Mouse (Mus musculus): ENCODE measurements at regions not wholly inside any gene's neighbourhood (a gene's known extent, or its start where the extent isn't known, plus 50 kb on each side); places are given as distances from the start of the nearest gene placed in this dataset.

- no peak for DNase-seq (ENCODE audit: low spot score)
These were observed 56.9 kb downstream of the Dmrt2 start for GRCm38 (mm10) chr19:25729103-25729502.

DNA sequence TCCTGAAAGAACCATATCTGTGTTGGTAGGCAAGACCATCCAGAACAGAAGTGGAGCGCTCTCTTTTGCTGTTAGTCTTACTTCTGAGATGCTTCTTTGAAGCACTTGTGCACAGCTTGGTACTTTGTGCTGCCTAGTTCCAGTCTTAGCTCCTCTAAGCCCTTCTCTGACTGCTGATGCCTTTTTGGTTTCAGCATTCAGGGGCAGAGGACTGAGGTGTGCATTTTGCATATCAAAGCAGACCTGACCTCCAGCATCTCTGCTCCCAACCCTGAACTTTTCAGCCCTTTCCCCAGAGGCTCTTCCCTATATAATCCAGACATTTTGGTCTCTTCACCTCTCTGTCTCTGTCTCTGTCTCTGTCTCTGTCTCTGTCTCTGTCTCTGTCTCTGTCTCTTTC, 57.4 kb downstream of the Dmrt2 start:
- DNase-seq (ENCODE audit: low spot score), result no peak

DNA sequence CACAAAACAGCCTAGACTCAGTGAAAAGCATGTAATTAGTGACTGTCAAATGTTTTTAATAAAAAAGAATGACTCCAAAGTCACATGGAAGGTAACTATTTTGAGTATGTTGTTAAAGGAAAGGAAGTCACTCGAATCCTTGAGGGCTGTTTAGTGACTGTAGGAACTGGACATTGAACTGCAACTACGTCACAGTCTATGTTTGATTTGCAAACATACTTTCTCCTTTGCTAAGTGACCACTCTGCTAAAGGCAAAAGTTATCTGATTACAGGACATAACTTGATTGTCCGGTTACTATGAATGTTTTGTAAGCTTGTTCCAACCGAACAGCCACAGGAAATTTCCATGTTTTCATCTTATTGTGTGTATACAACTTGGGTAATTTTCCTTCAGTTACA, 106.2 kb downstream of the Dmrt2 start:
- no peak for DNase-seq (ENCODE audit: low spot score)

DNA sequence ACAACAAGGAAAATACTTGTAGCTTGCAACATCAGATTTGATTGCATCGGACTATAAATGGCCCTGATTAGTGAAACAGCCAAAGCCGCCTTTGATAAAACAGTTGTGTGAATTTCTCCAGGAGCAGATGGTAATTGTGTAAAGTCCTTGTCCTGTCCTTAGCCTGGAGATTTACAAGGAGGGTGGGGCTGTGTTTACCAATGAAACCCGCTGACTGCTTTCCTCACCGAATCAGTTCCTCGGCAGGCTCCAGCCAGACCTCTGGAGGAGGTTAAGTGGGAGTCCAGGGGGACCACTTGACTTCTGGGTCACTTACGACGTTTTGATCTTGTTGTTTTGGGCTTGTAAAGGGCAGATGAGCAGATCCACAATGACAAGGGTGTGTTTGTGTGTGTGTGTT, 107.1 kb downstream of the Dmrt2 start:
- DNase-seq (ENCODE audit: low spot score), result no peak

DNA sequence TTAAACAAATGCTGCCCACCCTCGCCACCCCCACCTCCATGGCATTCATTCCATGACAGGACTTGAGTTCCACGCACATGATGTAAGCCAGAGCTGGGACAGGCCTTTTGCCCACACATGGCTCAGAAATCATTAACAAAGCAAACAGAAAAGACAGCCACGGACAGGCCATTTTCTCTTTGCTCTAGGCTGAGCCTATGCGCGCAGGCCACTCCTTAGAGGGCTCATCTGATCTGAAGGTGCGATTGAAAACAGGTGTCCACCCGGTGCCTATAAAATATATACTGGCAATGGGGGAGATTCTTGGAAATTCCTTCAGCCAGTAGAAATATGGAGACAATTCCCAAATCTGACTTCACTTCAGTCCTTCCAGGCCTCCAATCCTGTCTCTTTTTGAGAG, 109.1 kb downstream of the Dmrt2 start:
- no peak for DNase-seq (ENCODE audit: low spot score)

DNA sequence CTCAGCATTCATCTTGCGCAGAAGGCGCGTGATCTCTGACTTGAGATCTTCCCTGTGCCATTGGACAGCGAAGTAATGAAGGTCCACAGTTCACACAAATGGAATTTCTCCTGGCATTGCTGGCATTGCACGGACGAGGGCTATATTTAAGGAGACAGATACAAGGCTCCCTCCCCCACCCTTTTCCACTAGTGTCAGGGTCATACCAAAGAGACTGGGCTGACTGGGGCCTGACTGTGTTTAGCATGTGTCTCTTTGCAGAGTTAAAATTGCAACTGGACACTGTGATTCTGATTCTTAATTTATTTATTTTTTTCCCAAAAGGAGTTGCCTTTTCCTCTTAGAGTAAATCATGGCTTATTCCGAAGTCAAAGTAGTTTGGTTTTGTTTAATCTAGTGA, 130.5 kb downstream of the Dmrt2 start:
- no peak for DNase-seq (ENCODE audit: low spot score)

- no peak for DNase-seq (ENCODE audit: low spot score)
These were observed 133.1 kb downstream of the Dmrt2 start for GRCm38 (mm10) chr19:25805351-25805750.

GRCm38 (mm10) chr19:25813651-25814050, 141.4 kb downstream of the Dmrt2 start:
- DNase-seq (ENCODE audit: low spot score), result no peak

GRCm38 (mm10) chr19:25845158-25845557, 172.9 kb downstream of the Dmrt2 start:
- DNase-seq (ENCODE audit: low spot score), result no peak

- DNase-seq (ENCODE audit: low spot score), result peak; percentile 22
These were observed 184.1 kb downstream of the Dmrt2 start for GRCm38 (mm10) chr19:25856344-25856743.

DNA sequence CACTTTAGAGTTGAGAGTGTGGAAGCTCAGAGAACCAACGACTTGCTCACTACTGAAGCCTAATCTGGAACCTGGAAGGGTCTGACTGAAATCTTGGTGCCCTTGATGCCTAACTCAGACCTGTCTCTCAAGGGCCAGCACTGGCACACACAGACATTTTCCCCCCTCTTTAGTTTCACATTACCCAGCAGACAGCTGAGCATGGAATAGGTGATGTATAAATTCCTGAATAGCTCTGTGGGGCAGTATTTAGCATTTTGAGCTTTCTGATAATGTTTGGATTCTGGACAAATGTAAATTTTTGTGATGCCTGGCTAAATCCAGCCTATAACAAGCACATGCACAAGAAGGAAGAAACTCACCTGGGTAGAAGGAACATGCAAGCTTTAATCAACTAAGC, 191.1 kb downstream of the Dmrt2 start:
- DNase-seq (ENCODE audit: low spot score), result no peak

DNA sequence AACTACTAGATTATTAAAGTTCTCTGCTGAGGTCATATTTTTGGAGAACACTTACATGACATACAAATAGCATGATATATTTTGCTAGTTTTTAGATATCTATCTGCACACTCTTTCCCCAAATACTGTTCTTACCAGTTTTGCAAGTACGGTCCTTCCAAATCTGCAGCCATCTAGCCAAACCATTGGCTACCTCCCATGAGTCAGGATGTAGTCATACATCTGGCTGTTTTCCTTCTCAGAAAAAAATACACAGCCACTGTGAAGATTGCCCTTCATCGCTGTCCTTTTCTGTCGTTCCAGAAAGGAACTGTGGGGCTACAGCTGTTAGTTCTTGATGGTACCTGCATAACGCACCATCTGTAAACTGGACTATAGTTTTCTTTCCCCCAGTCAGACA, 234.5 kb downstream of the Dmrt2 start:
- DNase-seq (ENCODE audit: low spot score), result no peak

DNA sequence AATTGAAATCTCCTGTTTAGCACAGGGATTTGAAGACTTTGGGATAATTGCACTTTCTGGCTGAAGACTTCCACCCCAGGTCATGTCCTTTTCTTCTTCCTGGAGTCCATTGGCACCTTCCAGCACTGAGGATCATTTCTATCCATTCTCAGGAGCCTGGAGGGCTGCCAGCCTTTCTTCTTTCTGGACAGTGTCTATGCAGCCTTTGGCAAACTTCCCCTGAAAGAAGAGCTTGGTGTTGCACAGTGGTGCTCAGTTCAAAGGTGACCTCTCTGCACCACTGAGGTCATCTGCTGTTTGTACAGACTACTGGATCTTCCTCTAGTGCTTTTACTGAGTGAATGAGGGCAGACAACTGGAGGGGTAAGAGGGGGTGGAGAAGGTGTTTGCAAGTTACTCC, 249.8 kb downstream of the Dmrt2 start:
- DNase-seq (ENCODE audit: low spot score), result no peak

DNA sequence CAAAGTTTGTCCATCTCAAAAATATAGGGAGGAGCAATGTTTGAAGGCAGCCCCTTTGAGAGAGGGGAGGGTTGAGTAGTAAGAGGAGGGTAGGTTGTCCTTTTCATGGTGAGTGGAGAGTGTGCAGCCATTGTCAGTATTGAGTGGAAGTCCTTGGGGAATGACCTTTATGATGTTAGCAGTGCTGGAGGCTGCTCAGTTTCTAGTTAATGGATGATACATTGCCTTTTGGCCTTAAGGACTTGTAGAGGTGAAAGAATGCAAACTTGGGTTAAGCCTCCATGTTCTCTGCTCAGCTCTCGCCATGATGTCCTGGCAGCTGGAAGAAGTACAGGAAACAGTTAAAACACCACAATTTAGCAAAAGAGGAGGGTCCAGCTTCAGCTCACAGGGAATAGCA, 250.6 kb downstream of the Dmrt2 start:
- no peak for DNase-seq (ENCODE audit: low spot score)

GRCm38 (mm10) chr19:25923727-25924384, 251.6 kb downstream of the Dmrt2 start:
- DNase-seq (ENCODE audit: low spot score), result no peak

- DNase-seq (ENCODE audit: low spot score), result no peak
These were observed 252.2 kb downstream of the Dmrt2 start for GRCm38 (mm10) chr19:25924385-25924769.

DNA sequence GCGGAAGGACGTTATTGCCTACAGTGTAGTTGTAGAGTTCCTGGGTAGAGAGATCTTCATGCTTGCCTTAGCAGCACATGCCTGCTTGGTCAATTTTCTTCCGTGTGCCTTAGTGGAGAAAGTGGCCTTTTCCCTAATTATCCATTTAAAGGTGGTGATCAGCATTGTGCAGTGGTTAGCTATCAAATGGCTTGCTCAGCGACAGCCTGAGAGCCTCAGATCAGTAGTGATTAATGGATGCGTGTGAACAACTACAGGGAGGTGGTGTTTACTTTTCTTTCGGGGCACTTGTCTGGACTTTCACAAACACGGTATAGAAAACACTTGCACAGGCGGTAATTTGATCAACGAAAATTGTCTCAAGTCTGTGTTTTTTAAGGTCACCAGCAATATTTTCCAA, 255.0 kb downstream of the Dmrt2 start:
- DNase-seq (ENCODE audit: low spot score), result no peak

GRCm38 (mm10) chr19:25937343-25937742, 265.1 kb downstream of the Dmrt2 start:
- no peak for DNase-seq (ENCODE audit: low spot score)

- no peak for DNase-seq (ENCODE audit: low spot score)
These were observed 299.0 kb downstream of the Dmrt2 start for GRCm38 (mm10) chr19:25971210-25971609.

- DNase-seq (ENCODE audit: low spot score), result no peak
These were observed 303.0 kb downstream of the Dmrt2 start for GRCm38 (mm10) chr19:25975202-25975601.

GRCm38 (mm10) chr19:25980308-25980707, 308.1 kb downstream of the Dmrt2 start:
- DNase-seq (ENCODE audit: low spot score), result no peak

GRCm38 (mm10) chr19:26014620-26015180, 342.5 kb downstream of the Dmrt2 start:
- no peak for DNase-seq (ENCODE audit: low spot score)

DNA sequence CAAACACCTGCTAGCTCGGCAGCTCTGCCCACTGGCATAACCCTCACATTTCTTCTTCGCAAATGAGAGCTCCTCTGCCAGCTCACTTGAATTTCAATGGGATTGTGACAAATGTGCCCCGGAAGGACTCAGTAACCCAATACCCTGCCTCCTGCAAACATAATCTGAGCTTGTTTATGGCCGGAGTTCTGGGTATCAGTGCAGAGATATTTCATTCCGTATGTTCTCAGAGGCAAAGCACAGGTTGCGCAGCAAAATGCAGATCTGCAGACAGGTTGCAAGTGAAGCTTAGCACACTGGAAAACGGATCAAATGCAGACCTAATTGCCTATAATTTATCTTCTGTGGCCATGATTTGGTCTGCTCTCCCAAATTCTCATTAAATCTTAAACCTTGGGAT, 348.9 kb downstream of the Dmrt2 start:
- no peak for DNase-seq (ENCODE audit: low spot score)

GRCm38 (mm10) chr19:26026103-26026502, 353.9 kb downstream of the Dmrt2 start:
- DNase-seq (ENCODE audit: low spot score), result no peak
